Mouse (Mus musculus) midbrain, embryonic 13.5 days (tissue): ENCODE results near the gene Plin5. TPM values are rescaled to one million over a fixed set of nuclear protein-coding genes. Genes with fewer than 3 reads are reported as not detected.

Source experiments
- polyA plus RNA-seq: library from polyadenylated mRNA; unstranded; fragments of >200 nt; fragmentation: Nextera tagmentation; extraction: Ambion mirVana; gene quantifications from 2 replicates; pipeline ENCODE4 v1.2.1, GENCODE M21; 2015

The Plin5 gene
- polyA plus RNA-seq, 1 experiment from 2014 or later: 0.43 TPM

Other genes starting within 250 kb of the Plin5 start
- gene Zfp119a, start 238.7 kb downstream of the Plin5 start, polyA plus RNA-seq: 14.5 and 15.2 TPM in 2 replicates
- gene Zfp959, start 225.5 kb downstream of the Plin5 start, polyA plus RNA-seq: 16.3 and 19.2 TPM in 2 replicates
- gene Zfp119b, start 168.1 kb downstream of the Plin5 start, polyA plus RNA-seq: 9.4 and 9.5 TPM in 2 replicates
- gene Ebi3, start 165.0 kb downstream of the Plin5 start, polyA plus RNA-seq: 4.7 and 5.1 TPM in 2 replicates
- gene Yju2, start 158.5 kb downstream of the Plin5 start, polyA plus RNA-seq: 27.9 and 28.2 TPM in 2 replicates
- 181 and 184 TPM in 2 replicates for gene Shd, start 147.1 kb downstream of the Plin5 start, polyA plus RNA-seq
- 135 and 136 TPM in 2 replicates for gene Fsd1, start 131.1 kb downstream of the Plin5 start, polyA plus RNA-seq
- gene Stap2, start 112.0 kb downstream of the Plin5 start, polyA plus RNA-seq: 4.6 and 5.0 TPM in 2 replicates
- 159 and 182 TPM in 2 replicates for gene Mpnd, start 111.9 kb downstream of the Plin5 start, polyA plus RNA-seq
- gene Sh3gl1, start 81.0 kb downstream of the Plin5 start, polyA plus RNA-seq: 113 and 123 TPM in 2 replicates
- 10.1 and 11.0 TPM in 2 replicates for gene Chaf1a, start 77.2 kb downstream of the Plin5 start, polyA plus RNA-seq
- gene Ubxn6, start 42.6 kb downstream of the Plin5 start, polyA plus RNA-seq: 73.7 and 78.6 TPM in 2 replicates
- 156 and 159 TPM in 2 replicates for gene Hdgfl2, start 38.0 kb downstream of the Plin5 start, polyA plus RNA-seq
- gene Plin4, start 7.8 kb downstream of the Plin5 start, polyA plus RNA-seq: 0.04 and 0.11 TPM in 2 replicates
- gene Lrg1, start 4.4 kb upstream of the Plin5 start, polyA plus RNA-seq: 0.15 TPM in 1 of 2 replicates, not detected in the other
- gene Sema6b, start 22.7 kb upstream of the Plin5 start, polyA plus RNA-seq: 7.6 and 10.4 TPM in 2 replicates
- gene Tnfaip8l1, start 44.9 kb upstream of the Plin5 start, polyA plus RNA-seq: 8.2 and 8.7 TPM in 2 replicates
- gene Mydgf, start 66.3 kb upstream of the Plin5 start, polyA plus RNA-seq: 64.6 and 68.4 TPM in 2 replicates
- 26.6 and 29.3 TPM in 2 replicates for gene Dpp9, start 101.3 kb upstream of the Plin5 start, polyA plus RNA-seq
- gene Fem1a, start 139.2 kb upstream of the Plin5 start, polyA plus RNA-seq: 18.1 and 19.4 TPM in 2 replicates
- 1.0 and 1.3 TPM in 2 replicates for gene Ticam1, start 159.2 kb upstream of the Plin5 start, polyA plus RNA-seq
- 14.8 and 16.7 TPM in 2 replicates for gene Plin3, start 175.3 kb upstream of the Plin5 start, polyA plus RNA-seq
- gene Arrdc5, start 182.7 kb upstream of the Plin5 start, polyA plus RNA-seq: not detected in 2 replicates
- 59.9 and 62.8 TPM in 2 replicates for gene Uhrf1, start 185.7 kb upstream of the Plin5 start, polyA plus RNA-seq
- gene Kdm4b, start 208.5 kb upstream of the Plin5 start, polyA plus RNA-seq: 62.1 and 77.3 TPM in 2 replicates